Mouse (Mus musculus): ENCODE results near the gene Hkdc1. TPM values are rescaled to one million over a fixed set of nuclear protein-coding genes. Genes with fewer than 3 reads are reported as not detected.
A peak's percentile ranks its signal among the peaks of the same experiment; 100 is the strongest.

Hkdc1 gene
- polyA plus RNA-seq, 1 experiment from 2014 or later = 0.57 TPM

DNA sequence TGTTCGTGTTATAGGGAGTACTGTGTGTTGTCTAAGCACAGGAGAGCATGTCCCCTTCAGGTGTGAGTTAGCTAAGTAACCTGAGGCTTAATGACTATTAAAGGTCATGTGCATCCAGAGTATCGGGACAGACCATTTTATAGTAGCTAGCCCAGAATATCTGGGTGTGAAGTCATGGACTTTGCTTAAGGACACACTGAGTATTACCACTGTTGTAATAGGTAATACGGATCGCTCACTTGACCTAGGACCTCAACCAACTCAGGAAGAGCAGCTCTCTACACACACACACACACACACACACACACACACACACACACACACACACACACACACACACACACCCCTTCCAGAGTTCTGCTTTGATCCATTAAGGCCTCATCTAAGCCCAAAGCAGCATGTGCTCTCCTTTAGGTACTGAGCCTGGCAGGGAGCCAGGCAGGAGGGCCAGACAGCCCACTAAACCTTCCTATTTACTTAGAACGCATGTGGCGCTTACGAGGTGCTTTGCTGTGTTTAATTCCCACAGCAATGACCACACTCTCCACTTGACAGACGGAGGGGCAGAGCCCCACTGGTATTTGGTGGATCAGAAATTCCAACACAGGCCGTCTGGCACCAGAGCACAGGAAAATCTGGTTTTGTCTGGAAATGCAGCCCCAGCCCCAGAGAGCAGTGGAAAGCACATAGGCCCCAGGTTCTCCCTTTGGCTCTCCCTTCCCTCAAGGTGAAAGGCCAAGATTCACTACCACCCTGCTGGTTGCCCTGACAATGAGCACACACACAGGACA, 3.0 kb upstream of the Hkdc1 start:
- Histone ChIP-seq H3K27ac (ENCODE audit: low read depth, low read length) (no peak overlapping the region), H3K9me3 (replicated peaks; ENCODE audit: control insufficient read depth, low read length) (no peaks in the 10 kb centered on the region), H3K9ac (ENCODE audit: low read depth, low read length) (no peak overlapping the region), H3K27me3 (ENCODE audit: control insufficient read depth, insufficient read depth, low read length) (no peaks in the 10 kb centered on the region), H3K4me3 (ENCODE audit: low read depth, low read length) (no peak overlapping the region), H3K36me3 (ENCODE audit: control insufficient read depth, insufficient read depth, low read length) (peaks cover 21% of the 10 kb centered on the region), H3K4me2 (no peak overlapping the region), H3K4me1 (ENCODE audit: control insufficient read depth, insufficient read depth, low read length) (peaks cover 5% of the 10 kb centered on the region)
- 45% methylated on average over 9 of the region's 9 CpGs for WGBS (ENCODE audit: insufficient replicate concordance)
- ATAC-seq (replicated peaks; ENCODE audit: insufficient number of reproducible peaks, low FRiP score, low TSS enrichment) = no peak

DNA sequence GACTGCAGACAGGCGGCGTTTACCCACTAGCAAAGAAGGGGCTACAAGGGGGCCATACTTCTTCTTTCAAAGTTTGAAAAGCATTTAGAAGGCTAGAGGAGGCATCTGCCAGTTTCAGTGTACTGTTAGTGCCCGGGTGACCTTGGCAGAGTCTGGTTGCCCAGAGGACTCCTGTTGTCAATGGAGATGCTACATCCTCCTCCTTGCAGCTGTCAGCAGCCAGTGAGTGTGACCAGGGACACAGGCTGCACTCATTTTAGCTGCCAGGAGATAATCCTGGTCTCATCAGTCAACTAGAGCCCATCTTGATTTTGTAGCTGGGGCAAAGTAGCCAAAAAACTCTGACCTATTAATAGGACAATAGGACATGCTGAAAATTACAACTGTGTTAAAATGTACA, 1.2 kb downstream of the Hkdc1 start:
- Histone ChIP-seq H3K4me3 (ENCODE audit: low read depth, low read length) (no peak overlapping the region), H3K27ac (ENCODE audit: low read depth, low read length) (peak overlapping the region; percentile 74), H3K9ac (ENCODE audit: low read depth, low read length) (no peak overlapping the region), H3K9me3 (replicated peaks; ENCODE audit: control insufficient read depth, low read length) (no peaks in the 10 kb centered on the region), H3K36me3 (ENCODE audit: control insufficient read depth, insufficient read depth, low read length) (no peaks in the 10 kb centered on the region), H3K4me2 (0 out of 2 replicates have a peak overlapping the region, but pooled peaks have one; percentile 16), H3K4me1 (ENCODE audit: control insufficient read depth, insufficient read depth, low read length) (peaks cover 5% of the 10 kb centered on the region), H3K27me3 (ENCODE audit: control insufficient read depth, insufficient read depth, low read length) (no peaks in the 10 kb centered on the region)
- 53% methylated on average over 3 of the region's 3 CpGs for WGBS (ENCODE audit: insufficient replicate concordance)
- no peak for ATAC-seq (replicated peaks; ENCODE audit: insufficient number of reproducible peaks, low FRiP score, low TSS enrichment)

GRCm38 (mm10) chr10:62420399-62420798, 1.9 kb downstream of the Hkdc1 start:
- WGBS (ENCODE audit: insufficient replicate concordance) = 62% methylated on average over 6 of the region's 6 CpGs
- H3K27me3 ChIP-seq (ENCODE audit: control insufficient read depth, insufficient read depth, low read length) = no peaks in the 10 kb centered on the region
- H3K9ac ChIP-seq (ENCODE audit: low read depth, low read length) = no peak overlapping the region
- H3K9me3 ChIP-seq (replicated peaks; ENCODE audit: control insufficient read depth, low read length) = no peaks in the 10 kb centered on the region
- peaks cover 5% of the 10 kb centered on the region for H3K4me1 ChIP-seq (ENCODE audit: control insufficient read depth, insufficient read depth, low read length)
- H3K36me3 ChIP-seq (ENCODE audit: control insufficient read depth, insufficient read depth, low read length) = no peaks in the 10 kb centered on the region
- H3K4me2 ChIP-seq = no peak overlapping the region
- H3K27ac ChIP-seq (ENCODE audit: low read depth, low read length) = peak overlapping the region; percentile 74
- no peak overlapping the region for H3K4me3 ChIP-seq (ENCODE audit: low read depth, low read length)
- ATAC-seq (replicated peaks; ENCODE audit: insufficient number of reproducible peaks, low FRiP score, low TSS enrichment) = no peak

DNA sequence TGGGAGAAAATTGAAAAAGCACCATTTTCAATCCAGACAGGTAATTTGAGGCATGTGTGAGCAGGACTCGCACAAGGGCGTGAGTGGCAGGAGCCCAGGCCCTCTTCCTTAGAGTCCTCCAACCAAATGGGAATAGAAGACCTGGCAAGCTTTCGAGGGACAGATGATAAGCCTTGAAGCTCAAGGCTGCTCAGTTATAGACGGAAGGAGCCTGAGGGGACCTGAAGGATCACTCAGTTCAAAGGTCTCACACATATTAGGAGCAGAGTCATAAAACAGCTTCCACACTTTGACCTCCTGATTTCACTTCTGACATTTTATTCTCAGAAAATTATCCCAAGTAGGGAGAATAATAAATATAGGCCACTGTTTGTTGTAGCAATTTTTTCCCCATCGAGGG, 2.9 kb downstream of the Hkdc1 start:
- WGBS (ENCODE audit: insufficient replicate concordance) = 69% methylated on average over 5 of the region's 5 CpGs
- H3K4me1 ChIP-seq (ENCODE audit: control insufficient read depth, insufficient read depth, low read length) = peaks cover 8% of the 10 kb centered on the region

DNA sequence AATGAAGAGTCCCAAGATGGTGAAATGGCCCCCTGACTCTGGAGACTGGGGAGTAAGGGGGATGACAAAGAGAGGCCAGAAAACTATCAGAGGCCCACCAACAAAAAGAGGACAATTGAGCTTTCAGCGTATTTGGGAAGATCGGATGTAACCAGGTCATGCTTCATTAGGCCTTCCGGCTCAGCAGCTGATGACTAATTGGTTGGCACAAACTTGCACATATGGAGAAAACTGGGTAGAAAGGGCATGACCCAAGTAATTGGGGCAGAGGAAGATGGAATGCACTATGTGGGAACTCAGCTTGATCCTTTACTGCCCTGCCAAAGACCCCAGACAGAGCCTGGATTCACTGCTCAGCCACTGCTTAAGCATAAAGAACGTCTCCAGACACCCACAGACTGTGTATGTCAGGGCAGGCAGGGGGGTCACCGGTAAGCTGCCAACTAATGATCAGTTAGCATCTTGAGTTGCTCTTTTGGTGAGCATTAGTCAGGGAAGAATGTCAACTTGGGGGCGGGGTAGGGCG, 3.4 kb downstream of the Hkdc1 start:
- WGBS (ENCODE audit: insufficient replicate concordance) = 83% methylated on average over 7 of the region's 7 CpGs
- Histone ChIP-seq H3K9me3 (replicated peaks; ENCODE audit: control insufficient read depth, low read length) (no peaks in the 10 kb centered on the region), H3K4me3 (ENCODE audit: low read depth, low read length) (no peak overlapping the region), H3K4me2 (no peak overlapping the region), H3K4me1 (ENCODE audit: control insufficient read depth, insufficient read depth, low read length) (peaks cover 12% of the 10 kb centered on the region), H3K9ac (ENCODE audit: low read depth, low read length) (no peak overlapping the region), H3K27me3 (ENCODE audit: control insufficient read depth, insufficient read depth, low read length) (no peaks in the 10 kb centered on the region), H3K27ac (ENCODE audit: low read depth, low read length) (no peak overlapping the region), H3K36me3 (ENCODE audit: control insufficient read depth, insufficient read depth, low read length) (no peaks in the 10 kb centered on the region)
- ATAC-seq (replicated peaks; ENCODE audit: insufficient number of reproducible peaks, low FRiP score, low TSS enrichment) = no peak

More for the DNA sequence above, 2.9 kb downstream of the Hkdc1 start:
- no peak overlapping the region for H3K9ac ChIP-seq (ENCODE audit: low read depth, low read length)
- H3K27ac ChIP-seq (ENCODE audit: low read depth, low read length) = no peak overlapping the region
- H3K4me3 ChIP-seq (ENCODE audit: low read depth, low read length) = no peak overlapping the region
- no peaks in the 10 kb centered on the region for H3K9me3 ChIP-seq (replicated peaks; ENCODE audit: control insufficient read depth, low read length)
- H3K27me3 ChIP-seq (ENCODE audit: control insufficient read depth, insufficient read depth, low read length) = no peaks in the 10 kb centered on the region
- H3K4me2 ChIP-seq = no peak overlapping the region
- no peaks in the 10 kb centered on the region for H3K36me3 ChIP-seq (ENCODE audit: control insufficient read depth, insufficient read depth, low read length)
- ATAC-seq (replicated peaks; ENCODE audit: insufficient number of reproducible peaks, low FRiP score, low TSS enrichment) = no peak

GRCm38 (mm10) chr10:62413606-62413982, 8.7 kb downstream of the Hkdc1 start:
- 0 out of 2 replicates have a peak, but pooled peaks have one; percentile 50 for ATAC-seq (replicated peaks; ENCODE audit: insufficient number of reproducible peaks, low FRiP score, low TSS enrichment)
- peaks cover 2% of the 10 kb centered on the region; the same call in 1 of the 2 replicates for H3K27me3 ChIP-seq (ENCODE audit: control insufficient read depth, insufficient read depth, low read length)
- no peak overlapping the region for H3K9ac ChIP-seq (ENCODE audit: low read depth, low read length)
- peaks cover 14% of the 10 kb centered on the region for H3K4me1 ChIP-seq (ENCODE audit: control insufficient read depth, insufficient read depth, low read length)
- H3K4me2 ChIP-seq = no peak overlapping the region
- no peaks in the 10 kb centered on the region for H3K36me3 ChIP-seq (ENCODE audit: control insufficient read depth, insufficient read depth, low read length)
- no peaks in the 10 kb centered on the region for H3K9me3 ChIP-seq (replicated peaks; ENCODE audit: control insufficient read depth, low read length)
- no peak overlapping the region for H3K27ac ChIP-seq (ENCODE audit: low read depth, low read length)
- WGBS (ENCODE audit: insufficient replicate concordance) = 1% methylated on average over 4 of the region's 4 CpGs
- no peak overlapping the region for H3K4me3 ChIP-seq (ENCODE audit: low read depth, low read length)

DNA sequence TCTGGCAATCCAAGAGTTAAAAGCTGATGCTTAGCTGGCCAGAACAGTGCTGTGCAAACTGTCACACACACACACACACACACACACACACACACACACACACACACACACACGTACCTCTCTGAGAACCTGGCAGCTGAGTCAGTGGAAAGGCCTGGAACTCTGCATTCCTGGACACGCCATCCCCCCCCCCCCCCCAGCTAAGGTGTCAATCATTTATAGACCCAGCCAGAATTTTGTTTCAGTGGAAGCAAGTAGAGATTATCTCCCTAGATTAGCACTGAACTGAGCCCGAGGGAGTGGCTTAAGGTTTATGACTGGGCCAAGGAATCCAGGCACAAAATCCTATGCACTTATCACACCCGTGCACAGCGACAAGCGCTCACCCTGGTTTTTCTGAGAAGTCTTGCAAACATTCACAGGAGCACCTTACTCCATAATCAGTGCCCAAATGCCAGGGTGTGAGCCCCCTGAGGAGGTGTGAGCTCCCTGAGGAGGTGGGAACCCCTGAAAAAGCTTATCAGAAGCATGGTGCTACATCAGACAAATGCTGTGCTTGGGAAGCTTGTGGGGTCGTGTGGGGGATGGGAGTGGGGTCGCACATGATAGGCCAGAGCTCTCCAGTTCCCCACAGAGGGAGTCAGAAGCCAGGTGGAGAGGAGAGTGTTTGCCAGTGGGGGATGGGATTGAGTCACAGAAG, 9.2 kb downstream of the Hkdc1 start:
- Histone ChIP-seq H3K36me3 (ENCODE audit: control insufficient read depth, insufficient read depth, low read length) (no peaks in the 10 kb centered on the region), H3K4me2 (no peak overlapping the region), H3K27me3 (ENCODE audit: control insufficient read depth, insufficient read depth, low read length) (peaks cover 2% of the 10 kb centered on the region; the same call in 1 of the 2 replicates), H3K9ac (ENCODE audit: low read depth, low read length) (no peak overlapping the region), H3K9me3 (replicated peaks; ENCODE audit: control insufficient read depth, low read length) (no peaks in the 10 kb centered on the region), H3K27ac (ENCODE audit: low read depth, low read length) (no peak overlapping the region), H3K4me1 (ENCODE audit: control insufficient read depth, insufficient read depth, low read length) (peaks cover 14% of the 10 kb centered on the region), H3K4me3 (ENCODE audit: low read depth, low read length) (no peak overlapping the region)
- ATAC-seq (replicated peaks; ENCODE audit: insufficient number of reproducible peaks, low FRiP score, low TSS enrichment) = no peak
- WGBS (ENCODE audit: insufficient replicate concordance) = 3% methylated on average over 8 of the region's 8 CpGs

GRCm38 (mm10) chr10:62411431-62412410, 10.6 kb downstream of the Hkdc1 start:
- Histone ChIP-seq H3K4me1 (ENCODE audit: control insufficient read depth, insufficient read depth, low read length) (peaks cover 14% of the 10 kb centered on the region), H3K4me3 (ENCODE audit: low read depth, low read length) (no peak overlapping the region), H3K9me3 (replicated peaks; ENCODE audit: control insufficient read depth, low read length) (no peaks in the 10 kb centered on the region), H3K36me3 (ENCODE audit: control insufficient read depth, insufficient read depth, low read length) (no peaks in the 10 kb centered on the region), H3K9ac (ENCODE audit: low read depth, low read length) (no peak overlapping the region), H3K27ac (ENCODE audit: low read depth, low read length) (no peak overlapping the region), H3K4me2 (no peak overlapping the region), H3K27me3 (ENCODE audit: control insufficient read depth, insufficient read depth, low read length) (peaks cover 2% of the 10 kb centered on the region; the same call in 1 of the 2 replicates)
- ATAC-seq (replicated peaks; ENCODE audit: insufficient number of reproducible peaks, low FRiP score, low TSS enrichment) = no peak
- WGBS (ENCODE audit: insufficient replicate concordance) = 64% methylated on average over 19 of the region's 19 CpGs
